Mouse (Mus musculus) c-Kit-positive CD71-negative TER-119-negative erythroid progenitor cells, embryonic 14.5 days (primary cell): ENCODE results near the gene Lrrc8d.
"Not testable (repeated sequence)": the region's sequence is repeated elsewhere in the genome, so short reads cannot be mapped to it uniquely, and the experiment has no call there.

ENCODE experiments used
- DNase-seq: peaks from one replicate; pipeline ENCODE4 v3.0.0-alpha.2; 2013; ENCODE audit warnings: low read depth

Gene Lrrc8d

GRCm38 (mm10) chr5:105684861-105685600, 14.7 kb upstream of the Lrrc8d start:
- peak; percentile 72 for DNase-seq

- DNase-seq, result not testable (repeated sequence)
Measured at GRCm38 (mm10) chr5:105685780-105686305, 13.9 kb upstream of the Lrrc8d start.

- no peak for DNase-seq
Measured at GRCm38 (mm10) chr5:105686331-105686995, 13.3 kb upstream of the Lrrc8d start.

- DNase-seq, result no peak
Measured at GRCm38 (mm10) chr5:105690502-105691454, 9.0 kb upstream of the Lrrc8d start.

GRCm38 (mm10) chr5:105691645-105692044, 8.1 kb upstream of the Lrrc8d start:
- no peak for DNase-seq

GRCm38 (mm10) chr5:105694339-105694930, 5.3 kb upstream of the Lrrc8d start:
- no peak for DNase-seq

GRCm38 (mm10) chr5:105696049-105696448, 3.7 kb upstream of the Lrrc8d start:
- DNase-seq, result peak; percentile 55

GRCm38 (mm10) chr5:105697886-105698285, 1.9 kb upstream of the Lrrc8d start:
- DNase-seq, result no peak

- no peak for DNase-seq
Measured at GRCm38 (mm10) chr5:105698694-105699093, 1.1 kb upstream of the Lrrc8d start.

- DNase-seq, result peak; percentile 79
Measured at GRCm38 (mm10) chr5:105700070-105700851, 492 bp downstream of the Lrrc8d start.

- no peak for DNase-seq
Measured at GRCm38 (mm10) chr5:105701326-105701725, 1.6 kb downstream of the Lrrc8d start.

GRCm38 (mm10) chr5:105701844-105702243, 2.1 kb downstream of the Lrrc8d start:
- DNase-seq, result no peak

- no peak for DNase-seq
Measured at GRCm38 (mm10) chr5:105702580-105703285, 3.0 kb downstream of the Lrrc8d start.

- no peak for DNase-seq
Measured at GRCm38 (mm10) chr5:105703286-105703655, 3.5 kb downstream of the Lrrc8d start.

- no peak for DNase-seq
Measured at GRCm38 (mm10) chr5:105704573-105704972, 4.8 kb downstream of the Lrrc8d start.

- no peak for DNase-seq
Measured at GRCm38 (mm10) chr5:105706635-105707034, 6.9 kb downstream of the Lrrc8d start.

- no peak for DNase-seq
Measured at GRCm38 (mm10) chr5:105708276-105708675, 8.5 kb downstream of the Lrrc8d start.

- DNase-seq, result no peak
Measured at GRCm38 (mm10) chr5:105710473-105710872, 10.7 kb downstream of the Lrrc8d start.

- no peak for DNase-seq
Measured at GRCm38 (mm10) chr5:105714446-105714845, 14.7 kb downstream of the Lrrc8d start.

- no peak for DNase-seq
Measured at GRCm38 (mm10) chr5:105715095-105715494, 15.3 kb downstream of the Lrrc8d start.
